Mouse (Mus musculus): Measurements from ENCODE around the gene Asah2.
"Not testable (repeated sequence)": the region's sequence is repeated elsewhere in the genome, so short reads cannot be mapped to it uniquely, and the experiment has no call there.

The Asah2 gene

GRCm38 (mm10) chr19:32102294-32102975 lies 5.6 kb downstream of the Asah2 start:
- no peak for DNase-seq (ENCODE audit: low read depth)

- no peak for DNase-seq (ENCODE audit: low read depth)
Measured at GRCm38 (mm10) chr19:32098582-32098981, 9.4 kb downstream of the Asah2 start.

GRCm38 (mm10) chr19:32092358-32092757 lies 15.7 kb downstream of the Asah2 start:
- DNase-seq (ENCODE audit: low read depth) = no peak

GRCm38 (mm10) chr19:32090804-32091203 lies 17.2 kb downstream of the Asah2 start:
- DNase-seq (ENCODE audit: low read depth) = no peak

DNA sequence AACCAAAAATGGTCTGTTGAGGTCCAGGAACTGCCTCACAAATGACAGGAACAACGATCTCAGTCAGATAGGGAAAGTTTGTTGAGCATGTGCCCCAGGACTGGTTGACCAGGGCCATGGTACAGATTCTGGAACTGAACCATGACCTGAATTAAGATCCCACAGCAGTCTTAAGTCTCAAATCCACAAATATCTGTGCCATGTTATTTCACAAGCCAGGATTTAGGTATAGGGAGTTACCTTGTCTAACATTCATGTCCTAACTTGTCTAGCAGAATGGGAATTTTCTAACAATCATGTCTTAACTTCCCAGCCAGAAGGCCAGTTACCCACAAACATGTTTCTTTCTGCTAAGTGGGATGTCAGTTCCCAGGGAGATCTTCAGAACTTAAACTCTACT lies 19.4 kb downstream of the Asah2 start:
- DNase-seq (ENCODE audit: low read depth) = no peak

GRCm38 (mm10) chr19:32087736-32088470 lies 20.1 kb downstream of the Asah2 start:
- no peak for DNase-seq (ENCODE audit: low read depth)

DNA sequence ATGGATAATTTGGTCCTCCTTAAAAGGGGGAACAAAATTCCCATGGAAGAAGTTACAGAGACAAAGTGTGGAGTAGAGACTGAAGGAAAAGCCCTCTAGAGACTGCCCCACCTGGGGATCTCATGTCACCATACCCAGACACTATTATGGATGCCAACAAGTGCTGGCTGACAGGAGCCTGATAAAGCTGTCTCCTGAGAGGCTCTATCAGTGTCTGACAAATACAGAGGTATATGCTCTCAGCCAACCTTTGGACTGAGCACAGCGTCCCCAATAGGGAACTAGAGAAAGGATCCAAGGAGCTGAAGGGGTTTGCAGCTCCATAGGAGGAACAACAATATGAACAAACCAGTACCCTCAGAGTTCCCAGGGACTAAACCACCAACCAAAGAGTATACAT lies 23.2 kb downstream of the Asah2 start:
- not testable (repeated sequence) for DNase-seq (ENCODE audit: low read depth)

- DNase-seq (ENCODE audit: low read depth) = no peak
Measured at GRCm38 (mm10) chr19:32070340-32070739, 37.7 kb downstream of the Asah2 start.

GRCm38 (mm10) chr19:32069598-32069997 lies 38.4 kb downstream of the Asah2 start:
- no peak for DNase-seq (ENCODE audit: low read depth)

DNA sequence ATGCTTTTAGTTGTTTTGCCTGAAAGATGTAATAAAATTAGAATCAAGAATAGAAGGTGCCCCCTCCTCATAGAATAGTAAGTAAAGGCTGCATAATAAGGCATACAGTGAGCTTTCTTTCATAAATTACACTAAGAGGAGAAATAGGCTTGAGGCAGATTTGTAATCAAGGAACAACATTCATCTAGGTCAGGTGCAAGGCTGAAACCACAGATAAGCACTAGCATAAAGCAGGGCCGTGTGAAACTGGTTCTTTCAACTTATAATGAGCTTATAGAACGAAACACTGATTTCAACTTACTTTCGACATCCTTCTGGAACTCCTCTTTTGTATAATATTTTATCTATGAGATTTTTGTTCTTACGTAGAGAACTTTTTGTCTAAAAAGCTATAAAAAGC lies 40.3 kb downstream of the Asah2 start:
- no peak for DNase-seq (ENCODE audit: low read depth)

- no peak for DNase-seq (ENCODE audit: low read depth)
Measured at GRCm38 (mm10) chr19:32061294-32061693, 46.7 kb downstream of the Asah2 start.

DNA sequence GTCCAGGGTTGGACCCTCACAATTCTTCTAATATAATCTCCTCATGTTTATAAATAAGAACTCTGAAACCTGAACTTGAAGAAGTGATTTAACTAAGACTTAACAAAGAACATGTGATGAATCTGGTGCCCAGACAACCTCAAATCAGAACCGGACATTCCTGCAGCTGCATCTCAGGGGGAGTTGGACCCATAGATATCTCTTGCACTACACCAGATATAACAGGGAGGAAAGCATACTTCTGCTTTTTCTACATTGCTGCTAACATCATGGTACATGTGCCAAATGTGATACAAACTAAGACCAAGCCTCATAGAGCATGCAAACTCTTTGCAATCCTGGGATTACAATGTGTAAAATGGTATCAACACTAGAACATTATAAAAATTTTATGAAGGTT lies 51.8 kb downstream of the Asah2 start:
- DNase-seq (ENCODE audit: low read depth) = no peak

- DNase-seq (ENCODE audit: low read depth) = no peak
Measured at GRCm38 (mm10) chr19:32055725-32056124, 52.3 kb downstream of the Asah2 start.

DNA sequence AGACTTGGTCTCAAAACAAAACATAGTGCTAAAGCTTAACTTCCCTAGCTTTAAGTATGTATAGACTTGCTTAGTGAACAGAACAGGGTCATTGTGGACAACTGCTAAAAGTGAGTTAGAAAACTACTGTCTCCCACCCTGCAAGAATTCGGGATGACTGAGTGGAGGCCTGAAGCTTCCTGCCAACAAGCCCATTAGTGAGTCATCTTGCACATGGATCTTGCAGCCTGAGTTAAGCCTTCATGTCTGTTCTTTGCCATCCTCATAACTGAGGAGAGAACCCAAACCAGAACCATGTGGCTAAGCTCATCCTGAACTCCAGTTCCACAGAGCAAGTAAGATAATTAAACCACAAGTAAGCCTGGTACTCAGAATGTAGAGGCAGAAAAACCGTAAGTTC lies 56.8 kb downstream of the Asah2 start:
- DNase-seq (ENCODE audit: low read depth) = no peak

DNA sequence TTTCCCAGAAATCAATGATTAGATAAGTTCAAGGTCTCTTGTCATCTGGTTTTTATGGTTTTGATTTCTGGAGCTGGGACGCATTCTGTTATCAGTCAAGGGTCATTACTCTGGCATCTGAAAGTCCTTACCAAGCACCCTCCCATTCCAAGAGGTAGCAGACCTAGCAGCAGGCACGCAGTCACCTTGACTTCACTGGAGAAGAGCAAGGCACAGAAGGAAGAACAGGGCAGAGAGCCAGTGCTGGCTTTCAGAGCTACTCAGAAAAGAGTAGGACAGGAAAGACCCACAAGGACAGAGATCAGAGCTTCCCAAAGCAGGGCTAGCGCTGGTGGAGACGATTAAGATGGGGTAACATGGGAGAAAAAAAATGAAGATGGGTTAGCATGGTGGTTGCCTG lies 75.1 kb downstream of the Asah2 start:
- DNase-seq (ENCODE audit: low read depth) = no peak

GRCm38 (mm10) chr19:32030430-32030829 lies 77.6 kb downstream of the Asah2 start:
- peak; percentile 85 for DNase-seq (ENCODE audit: low read depth)

- DNase-seq (ENCODE audit: low read depth) = no peak
Measured at GRCm38 (mm10) chr19:32025443-32025842, 82.6 kb downstream of the Asah2 start.

- no peak for DNase-seq (ENCODE audit: low read depth)
Measured at GRCm38 (mm10) chr19:32019722-32020121, 88.3 kb downstream of the Asah2 start.

- DNase-seq (ENCODE audit: low read depth) = no peak
Measured at GRCm38 (mm10) chr19:32018585-32018984, 89.4 kb downstream of the Asah2 start.

GRCm38 (mm10) chr19:32018053-32018452 lies 90.0 kb downstream of the Asah2 start:
- DNase-seq (ENCODE audit: low read depth) = no peak

DNA sequence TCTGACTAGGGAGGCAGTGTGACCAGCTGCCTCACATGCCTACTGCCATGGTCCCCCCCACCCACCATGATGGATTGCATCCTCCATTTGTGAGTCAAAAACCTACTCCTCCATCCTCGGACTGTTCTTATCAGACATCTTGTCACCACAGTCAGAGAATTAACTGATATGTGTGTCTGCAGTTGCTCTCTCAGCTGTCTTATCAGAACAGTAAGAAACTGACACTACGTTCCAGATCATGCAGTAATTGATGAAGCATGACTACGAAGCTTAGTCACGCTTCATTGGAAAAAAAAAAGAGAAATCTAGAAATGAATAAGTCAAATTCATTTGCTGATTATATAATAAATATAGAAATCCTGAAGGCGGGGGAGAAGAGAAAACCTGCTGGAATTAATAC lies 105.4 kb downstream of the Asah2 start:
- DNase-seq (ENCODE audit: low read depth) = no peak

- no peak for DNase-seq (ENCODE audit: low read depth)
Measured at GRCm38 (mm10) chr19:31996916-31997315, 111.1 kb downstream of the Asah2 start.

GRCm38 (mm10) chr19:31991057-31991456 lies 117.0 kb downstream of the Asah2 start:
- no peak for DNase-seq (ENCODE audit: low read depth)

- DNase-seq (ENCODE audit: low read depth) = peak; percentile 61
Measured at GRCm38 (mm10) chr19:31975882-31976281, 132.1 kb downstream of the Asah2 start.

Measured in naive thymus-derived CD4-positive, alpha-beta T cell, adult 2 months (primary cell).